Mouse (Mus musculus): ENCODE data around the gene Olfr743.
"Not testable (repeated sequence)": the region's sequence is repeated elsewhere in the genome, so short reads cannot be mapped to it uniquely, and the experiment has no call there.

The Olfr743 gene

GRCm38 (mm10) chr14:50521539-50521938, at the start of gene Olfr743:
Olfr743 (plus strand) TSS chr14:50521839.
- DNase-seq: no peak

- DNase-seq: no peak
Observed at GRCm38 (mm10) chr14:50472438-50472837, 49.2 kb upstream of the Olfr743 start, which contains the start of gene Olfr741. Olfr741 (plus strand) TSS chr14:50472738.

- DNase-seq: no peak
Observed at GRCm38 (mm10) chr14:50478406-50478805, 43.2 kb upstream of the Olfr743 start.

GRCm38 (mm10) chr14:50503300-50503699, 18.3 kb upstream of the Olfr743 start, which contains the start of gene Olfr742:
Olfr742 (plus strand) TSS chr14:50503600.
- no peak for DNase-seq

- no peak for DNase-seq
Observed at GRCm38 (mm10) chr14:50552734-50553133, 31.1 kb downstream of the Olfr743 start.

- not testable (repeated sequence) for DNase-seq
Observed at GRCm38 (mm10) chr14:50573056-50573455, 51.4 kb downstream of the Olfr743 start.
